ENCODE assay signal across 8 mouse cellular contexts in the genomic region with DNA sequence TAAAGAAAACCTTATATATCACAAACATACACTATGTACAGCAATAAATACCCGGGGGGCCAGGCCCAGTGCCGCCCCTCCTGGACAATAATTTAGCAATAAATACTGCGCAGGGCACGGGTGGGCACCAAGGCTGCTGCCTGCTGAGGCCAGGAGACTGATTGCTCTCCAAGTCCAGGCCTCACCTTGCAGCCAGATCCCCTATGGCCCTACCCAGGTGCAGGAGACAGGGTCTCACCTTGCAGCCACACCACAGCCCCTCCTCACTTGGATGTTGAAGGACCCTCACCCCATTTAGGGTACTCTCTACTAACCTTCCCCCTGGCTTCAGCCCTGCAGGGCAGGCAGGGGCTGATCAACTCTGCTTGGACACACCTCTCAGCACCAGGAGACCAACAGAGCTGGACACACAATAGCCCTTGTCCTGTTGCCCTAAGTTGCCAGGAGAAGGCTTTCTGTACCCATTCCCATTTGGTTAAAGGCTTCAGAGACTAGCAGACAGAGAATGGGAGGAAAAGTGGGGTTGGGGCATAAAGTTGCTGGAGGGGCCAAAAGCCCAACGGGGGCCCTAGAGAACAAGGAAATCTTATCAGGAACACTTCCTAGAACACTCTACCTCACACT. TPM values are rescaled to one million over a fixed set of nuclear protein-coding genes. Genes with fewer than 3 reads are reported as not detected.
A peak's percentile ranks its signal among the peaks of the same experiment; 100 is the strongest.
DNase-seq lines count a peak whose midpoint lies in the region; ATAC-seq and TF ChIP-seq lines count a peak whose summit lies in the region.

A gene (minus strand): TSS at position 89 of the 624 bp plus-strand sequence.

- H3K4me3 ChIP-seq in left cerebral cortex, adult 2 months = peak within 1 kb of the TSS; percentile 88
- H3K4me3 ChIP-seq in forebrain, embryonic 16.5 days (replicated peaks; ENCODE audit: low read length) = peak within 1 kb of the TSS; percentile 79
- H3K4me3 ChIP-seq in midbrain, embryonic 12.5 days = peak within 1 kb of the TSS; percentile 99

- H3K36me3 ChIP-seq in forebrain, embryonic 16.5 days (ENCODE audit: control insufficient read depth, insufficient read depth) = peaks cover 14% of the 10 kb centered on the region; the same call in 1 of the 2 replicates
- H3K36me3 ChIP-seq in midbrain, embryonic 12.5 days = peaks cover 40% of the 10 kb centered on the region

- peak within 1 kb of the TSS; percentile 89 for H3K27ac ChIP-seq in left cerebral cortex, adult 2 months
- H3K27ac ChIP-seq in forebrain, embryonic 16.5 days (ENCODE audit: low read length) = peak within 1 kb of the TSS; percentile 76
- peak within 1 kb of the TSS; percentile 78 for H3K27ac ChIP-seq in midbrain, embryonic 12.5 days (replicated peaks)

- no peak for TF ChIP-seq CTCF in left cerebral cortex, adult 2 months (IDR thresholded peaks at IDR 0.05)

- peak within 1 kb of the TSS; percentile 79 for H3K4me2 ChIP-seq in forebrain, embryonic 16.5 days (ENCODE audit: low read length)
- H3K4me2 ChIP-seq in midbrain, embryonic 12.5 days (replicated peaks) = peak within 1 kb of the TSS; percentile 100

- WGBS in forebrain, embryonic 16.5 days = 17% methylated on average over 5 of the region's 5 CpGs
- 27% methylated on average over 5 of the region's 5 CpGs for WGBS in midbrain, embryonic 12.5 days

- peak within 1 kb of the TSS; percentile 62 for H3K9ac ChIP-seq in forebrain, embryonic 16.5 days (replicated peaks; ENCODE audit: low read depth, low read length)
- H3K9ac ChIP-seq in midbrain, embryonic 12.5 days (replicated peaks) = peak within 1 kb of the TSS; percentile 84

- no peaks in the 10 kb centered on the region for H3K27me3 ChIP-seq in forebrain, embryonic 16.5 days (replicated peaks; ENCODE audit: control insufficient read depth, insufficient read depth, low read length)
- no peaks in the 10 kb centered on the region for H3K27me3 ChIP-seq in midbrain, embryonic 12.5 days

- H3K4me1 ChIP-seq in forebrain, embryonic 16.5 days (replicated peaks; ENCODE audit: control insufficient read depth, insufficient read depth, low read length) = peaks cover 20% of the 10 kb centered on the region
- H3K4me1 ChIP-seq in midbrain, embryonic 12.5 days = peaks cover 30% of the 10 kb centered on the region

- no peak for DNase-seq in left cerebral cortex, adult 2 months (ENCODE audit: extremely low spot score in 1 of 2, low spot score in 2 of 2)
- no peak for DNase-seq in left cerebral cortex, adult 11 months (ENCODE audit: low spot score)
- DNase-seq in adrenal gland, postnatal 25 days = no peak
- no peak for DNase-seq in layer of hippocampus, postnatal 10 days (ENCODE audit: low spot score in 2 of 2)
- no peak for DNase-seq in spleen, adult 12 weeks (ENCODE audit: low spot score)
- DNase-seq in gastrocnemius, adult 8-10 months (ENCODE audit: low spot score in 2 of 2) = no peak

- no peaks in the 10 kb centered on the region for H3K9me3 ChIP-seq in forebrain, embryonic 16.5 days (ENCODE audit: control insufficient read depth, low read length)
- no peaks in the 10 kb centered on the region for H3K9me3 ChIP-seq in midbrain, embryonic 12.5 days

- ATAC-seq in forebrain, embryonic 16.5 days = peak; percentile 34
- peak; percentile 68 for ATAC-seq in midbrain, embryonic 12.5 days (ENCODE audit: low FRiP score, low read depth)

- intact Hi-C loops in left cerebral cortex, adult 2 months (cut with DNase I) = loop anchor here (2.0 kb wide), 1 partner anchor 88 kb away; a partner anchor contains a TSS

RNA-seq across cellular contexts. Expression of the gene that starts here (rescaled TPM):
- 10 to 100 TPM; 43.2 to 45.3 TPM for total RNA-seq in left cerebral cortex, adult 2 months (2021)
- 82.5 and 103 TPM in 2 replicates for total RNA-seq in adrenal gland, postnatal 25 days (2021)
- polyA plus RNA-seq in forebrain, embryonic 16.5 days (2015; fragmentation: Nextera tagmentation; extraction: Ambion mirVana) = 50.2 and 50.6 TPM in 2 replicates
- total RNA-seq in layer of hippocampus, postnatal 10 days (2021) = 10 to 100 TPM; 33.5 to 39.7 TPM
- 40.4 and 48.2 TPM in 2 replicates for polyA plus RNA-seq in midbrain, embryonic 12.5 days (2016; fragmentation: Nextera tagmentation; extraction: Ambion mirVana)
- 1 to 10 TPM; 2.6 to 4.5 (median 3.8) TPM for total RNA-seq in gastrocnemius, adult 8-10 months (2022)

Comparison
In these comparisons a context has a peak if more than half of its experiments do, and no peak if none do; other contexts are left out.
1. RNA of the gene that starts here (total RNA-seq): 82.5 to 103 TPM in adrenal gland, postnatal 25 days, 43.2 to 45.3 TPM in left cerebral cortex, adult 2 months and 33.5 to 39.7 TPM in layer of hippocampus, postnatal 10 days; 2.6 to 4.5 TPM in gastrocnemius, adult 8-10 months; every median in the first group is over 4 times any median in the second.
2. Peak in every context shown above with its lines, with median percentiles within 50 percentile points of each other: H3K27ac ChIP-seq and H3K4me3 ChIP-seq.